Mouse (Mus musculus): Measurements from ENCODE around the gene Htr3a. TPM values are rescaled to one million over a fixed set of nuclear protein-coding genes. Genes with fewer than 3 reads are reported as not detected.

The Htr3a gene
- total RNA-seq, 1 experiment = 1.4 TPM

DNA sequence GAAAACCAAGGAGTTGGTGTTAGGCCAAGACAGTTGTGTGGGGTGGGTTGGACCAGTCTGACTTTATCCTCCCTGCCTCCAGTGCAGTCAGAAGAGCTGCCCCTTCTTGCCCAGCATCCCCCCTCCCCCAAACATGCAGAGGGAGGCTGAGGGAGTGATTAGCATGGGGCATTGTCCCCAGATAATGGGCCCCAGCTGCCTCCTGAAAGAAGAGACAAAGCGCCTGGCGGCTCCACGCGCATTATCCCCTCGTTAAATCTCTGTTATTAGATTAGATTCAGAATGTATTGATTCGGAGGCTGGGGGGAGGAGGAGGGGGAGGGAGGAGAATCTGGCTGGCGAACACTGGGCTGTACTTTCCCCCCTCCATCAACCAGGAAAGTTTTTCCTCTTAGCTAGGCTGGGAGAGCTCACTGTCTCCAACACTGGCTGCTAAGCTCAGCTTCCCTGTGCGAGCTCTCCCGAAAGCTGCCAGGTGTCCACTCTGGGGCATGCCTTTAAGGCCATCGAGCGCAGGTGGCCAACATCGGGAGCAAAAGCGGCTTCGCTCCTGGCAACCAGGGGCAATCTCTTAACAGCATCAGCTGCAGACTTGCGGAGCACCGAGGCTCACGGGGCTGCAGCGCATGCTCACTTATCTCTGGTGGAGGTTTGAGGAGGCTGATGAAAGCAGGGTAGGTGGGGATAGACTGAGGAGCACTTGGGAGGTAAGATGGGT, 14.9 kb downstream of the Htr3a start:
- Histone ChIP-seq H3K4me1 (ENCODE audit: control insufficient read depth in 2 of 2, insufficient read depth in 2 of 2, low read length in 2 of 2, poor library complexity in 1 of 2) (peaks cover 0 to 7% of the 10 kb centered on the region in 2 experiments; a peak in 1 of 4 replicates), H3K4me3 (ENCODE audit: insufficient read depth in 1 of 2, low read depth in 1 of 2, low read length in 2 of 2, poor library complexity in 1 of 2, severe bottlenecking in 1 of 2) (no peak overlapping the region), H3K9me3 (ENCODE audit: control insufficient read depth, insufficient read depth, low read depth, low read length) (no peaks in the 10 kb centered on the region), H3K9ac (ENCODE audit: insufficient read depth, low read depth, low read length, poor library complexity, severe bottlenecking) (no peak overlapping the region), H3K27ac (ENCODE audit: insufficient read depth, low read depth, low read length, poor library complexity, severe bottlenecking) (no peak overlapping the region), H3K36me3 (ENCODE audit: control insufficient read depth, insufficient read depth, low read length, poor library complexity, severe bottlenecking) (no peaks in the 10 kb centered on the region)
- TF ChIP-seq MAFK (IDR thresholded peaks at IDR 0.05; ENCODE audit: insufficient read depth, low read depth, low read length) (no peak), HCFC1 (IDR thresholded peaks at IDR 0.05; ENCODE audit: borderline replicate concordance, insufficient read depth, low read length) (no peak), ZC3H11A (IDR thresholded peaks at IDR 0.05; ENCODE audit: borderline replicate concordance, low read depth, low read length) (no peak), CHD2 (IDR thresholded peaks at IDR 0.05; ENCODE audit: low read depth, low read length) (no peak), ZNF384 (IDR thresholded peaks at IDR 0.05; ENCODE audit: low read depth, low read length) (no peak)
- DNase-seq (ENCODE audit: low read depth, low spot score) = no peak
- in situ Hi-C loops (cut with MboI; ENCODE audit: low sequenced_read_pairs in 2 of 2, unreplicated experiment in 2 of 2) = loop anchor here in 1 of 2 experiments (10.0 kb wide), 1 partner anchor 251 kb away; no protein-coding TSS in a partner anchor

- H3K27ac ChIP-seq (ENCODE audit: insufficient read depth, low read depth, low read length, poor library complexity, severe bottlenecking) = no peak overlapping the region
- TF ChIP-seq CHD2 (IDR thresholded peaks at IDR 0.05; ENCODE audit: low read depth, low read length) = no peak
- H3K4me1 ChIP-seq (ENCODE audit: control insufficient read depth in 2 of 2, insufficient read depth in 2 of 2, low read length in 2 of 2, poor library complexity in 1 of 2) = peaks cover 0 to 13% of the 10 kb centered on the region in 2 experiments; a peak in 2 of 4 replicates
- in situ Hi-C loops (cut with MboI; ENCODE audit: low sequenced_read_pairs in 2 of 2, unreplicated experiment in 2 of 2) = loop anchor here in 1 of 2 experiments (10.0 kb wide), 1 partner anchor 250 kb away; no protein-coding TSS in a partner anchor
- no peak for DNase-seq (ENCODE audit: low read depth, low spot score)
- H3K4me3 ChIP-seq (ENCODE audit: insufficient read depth in 1 of 2, low read depth in 1 of 2, low read length in 2 of 2, poor library complexity in 1 of 2, severe bottlenecking in 1 of 2) = no peak overlapping the region
- no peaks in the 10 kb centered on the region for H3K9me3 ChIP-seq (ENCODE audit: control insufficient read depth, insufficient read depth, low read depth, low read length)
- no peak overlapping the region for H3K9ac ChIP-seq (ENCODE audit: insufficient read depth, low read depth, low read length, poor library complexity, severe bottlenecking)
- H3K36me3 ChIP-seq (ENCODE audit: control insufficient read depth, insufficient read depth, low read length, poor library complexity, severe bottlenecking) = no peaks in the 10 kb centered on the region
These were observed 16.1 kb downstream of the Htr3a start for GRCm38 (mm10) chr9:48894755-48895154.

GRCm38 (mm10) chr9:48893986-48894385, 16.9 kb downstream of the Htr3a start:
- Histone ChIP-seq H3K27ac (ENCODE audit: insufficient read depth, low read depth, low read length, poor library complexity, severe bottlenecking) (no peak overlapping the region), H3K9me3 (ENCODE audit: control insufficient read depth, insufficient read depth, low read depth, low read length) (no peaks in the 10 kb centered on the region), H3K4me3 (ENCODE audit: insufficient read depth in 1 of 2, low read depth in 1 of 2, low read length in 2 of 2, poor library complexity in 1 of 2, severe bottlenecking in 1 of 2) (no peak overlapping the region), H3K4me1 (ENCODE audit: control insufficient read depth in 2 of 2, insufficient read depth in 2 of 2, low read length in 2 of 2, poor library complexity in 1 of 2) (peaks cover 4 to 18% of the 10 kb centered on the region in 2 experiments), H3K36me3 (ENCODE audit: control insufficient read depth, insufficient read depth, low read length, poor library complexity, severe bottlenecking) (no peaks in the 10 kb centered on the region), H3K9ac (ENCODE audit: insufficient read depth, low read depth, low read length, poor library complexity, severe bottlenecking) (no peak overlapping the region)
- TF ChIP-seq ZC3H11A (IDR thresholded peaks at IDR 0.05; ENCODE audit: borderline replicate concordance, low read depth, low read length) (peak; percentile 71), MAFK (IDR thresholded peaks at IDR 0.05; ENCODE audit: insufficient read depth, low read depth, low read length) (no peak)
- DNase-seq (ENCODE audit: low read depth, low spot score) = peak; percentile 78
- in situ Hi-C loops (cut with MboI; ENCODE audit: low sequenced_read_pairs in 2 of 2, unreplicated experiment in 2 of 2) = loop anchor here in 1 of 2 experiments (10.0 kb wide), 1 partner anchor 249 kb away; no protein-coding TSS in a partner anchor

- TF ChIP-seq MAFK (IDR thresholded peaks at IDR 0.05; ENCODE audit: insufficient read depth, low read depth, low read length) (no peak), ZNF384 (IDR thresholded peaks at IDR 0.05; ENCODE audit: low read depth, low read length) (no peak), ZC3H11A (IDR thresholded peaks at IDR 0.05; ENCODE audit: borderline replicate concordance, low read depth, low read length) (no peak), CHD2 (IDR thresholded peaks at IDR 0.05; ENCODE audit: low read depth, low read length) (no peak), HCFC1 (IDR thresholded peaks at IDR 0.05; ENCODE audit: borderline replicate concordance, insufficient read depth, low read length) (no peak)
- H3K27ac ChIP-seq (ENCODE audit: insufficient read depth, low read depth, low read length, poor library complexity, severe bottlenecking) = no peak overlapping the region
- H3K9me3 ChIP-seq (ENCODE audit: control insufficient read depth, insufficient read depth, low read depth, low read length) = no peaks in the 10 kb centered on the region
- H3K4me3 ChIP-seq (ENCODE audit: insufficient read depth in 1 of 2, low read depth in 1 of 2, low read length in 2 of 2, poor library complexity in 1 of 2, severe bottlenecking in 1 of 2) = no peak overlapping the region
- no peak for DNase-seq (ENCODE audit: low read depth, low spot score)
- H3K36me3 ChIP-seq (ENCODE audit: control insufficient read depth, insufficient read depth, low read length, poor library complexity, severe bottlenecking) = no peaks in the 10 kb centered on the region
- no peak overlapping the region for H3K9ac ChIP-seq (ENCODE audit: insufficient read depth, low read depth, low read length, poor library complexity, severe bottlenecking)
- in situ Hi-C loops (cut with MboI; ENCODE audit: low sequenced_read_pairs in 2 of 2, unreplicated experiment in 2 of 2) = no loop called here
- peaks cover 4 to 13% of the 10 kb centered on the region in 2 experiments for H3K4me1 ChIP-seq (ENCODE audit: control insufficient read depth in 2 of 2, insufficient read depth in 2 of 2, low read length in 2 of 2, poor library complexity in 1 of 2)
These were observed 21.8 kb downstream of the Htr3a start for GRCm38 (mm10) chr9:48889093-48889492.

DNA sequence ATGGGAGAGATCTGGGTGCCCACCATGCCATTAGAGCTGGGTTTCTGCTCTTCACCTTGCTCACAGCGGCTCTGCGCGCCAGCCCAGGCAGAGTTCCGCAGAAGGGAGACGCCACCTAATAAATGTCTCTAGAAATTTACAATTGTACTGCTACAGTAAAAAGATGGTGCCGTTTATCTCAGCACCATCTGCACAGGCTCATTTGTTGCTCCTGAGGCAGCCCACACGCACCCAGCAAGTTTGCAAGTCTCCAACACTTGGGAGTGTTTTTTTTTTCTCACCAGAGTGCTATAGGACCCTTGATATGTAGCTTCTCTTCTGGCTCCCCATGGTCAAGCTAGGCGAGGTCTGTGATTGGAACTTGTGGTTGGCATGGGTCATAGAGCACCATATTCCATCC, 38.0 kb downstream of the Htr3a start:
- Histone ChIP-seq H3K9me3 (ENCODE audit: control insufficient read depth, insufficient read depth, low read depth, low read length) (no peaks in the 10 kb centered on the region), H3K4me3 (ENCODE audit: insufficient read depth in 1 of 2, low read depth in 1 of 2, low read length in 2 of 2, poor library complexity in 1 of 2, severe bottlenecking in 1 of 2) (no peak overlapping the region), H3K27ac (ENCODE audit: insufficient read depth, low read depth, low read length, poor library complexity, severe bottlenecking) (no peak overlapping the region), H3K9ac (ENCODE audit: insufficient read depth, low read depth, low read length, poor library complexity, severe bottlenecking) (no peak overlapping the region), H3K36me3 (ENCODE audit: control insufficient read depth, insufficient read depth, low read length, poor library complexity, severe bottlenecking) (no peaks in the 10 kb centered on the region), H3K4me1 (ENCODE audit: control insufficient read depth in 2 of 2, insufficient read depth in 2 of 2, low read length in 2 of 2, poor library complexity in 1 of 2) (no peaks in the 10 kb centered on the region)
- in situ Hi-C loops (cut with MboI; ENCODE audit: low sequenced_read_pairs in 2 of 2, unreplicated experiment in 2 of 2) = no loop called here
- no peak for DNase-seq (ENCODE audit: low read depth, low spot score)
- no peak for TF ChIP-seq ZC3H11A (IDR thresholded peaks at IDR 0.05; ENCODE audit: borderline replicate concordance, low read depth, low read length)
- no peak for TF ChIP-seq ZNF384 (IDR thresholded peaks at IDR 0.05; ENCODE audit: low read depth, low read length)
- TF ChIP-seq HCFC1 (IDR thresholded peaks at IDR 0.05; ENCODE audit: borderline replicate concordance, insufficient read depth, low read length) = no peak
- no peak for TF ChIP-seq CHD2 (IDR thresholded peaks at IDR 0.05; ENCODE audit: low read depth, low read length)
